Mouse (Mus musculus) liver, adult 2 months (tissue): ENCODE measurements around the gene Fhl3.

Source experiments
- CTCF ChIP-seq: fragments of 200-500 bp; IDR thresholded peaks from 2 replicates; pipeline ENCODE4 v1.5.1; 2011; ENCODE audit warnings: low read depth, low read length, control low read depth
- POLR2A ChIP-seq: fragments of 200-500 bp; IDR thresholded peaks from 2 replicates; pipeline ENCODE4 v1.6.1; 2011; ENCODE audit warnings: low read length, control low read depth; ENCODE audit not compliant: insufficient read depth; ENCODE audit errors: extremely low read depth

GRCm38 (mm10) chr4:124652886-124653285 lies 47.6 kb upstream of the Fhl3 start:
- TF ChIP-seq POLR2A (no peak), CTCF (no peak)
